20 mouse cellular contexts compared by ENCODE assay signal in genomic region chr8:104406340-104407128, GRCm38 (mm10).
"Had no signal": no experiment of that assay in that cellular context is flagged by ENCODE, and none has a peak within 500 bp of the region (broad histone marks: within the 10 kb centered on the region; RNA-seq: fewer than 3 reads in every experiment).

No protein-coding gene starts in this region.

- H3K27ac ChIP-seq: limb, embryonic 12.5 days; liver, embryonic 14.5 days; midbrain, embryonic 10.5 days; midbrain, embryonic 13.5 days; neural tube, embryonic 13.5 days had no signal

- H3K9ac ChIP-seq: limb, embryonic 12.5 days; limb, embryonic 15.5 days; liver, embryonic 14.5 days; liver, postnatal 0 days; midbrain, embryonic 13.5 days; neural tube, embryonic 13.5 days had no signal

- DNase-seq: kidney, adult 18-20 months; kidney, adult 9 months; kidney, postnatal 14 days; kidney, postnatal 4 days; left cerebral cortex, postnatal 4 days; liver, postnatal 0 days; retina, postnatal 1 day; right cerebral cortex, postnatal 4 days; thymus, postnatal 25 days had no signal

- H3K9me3 ChIP-seq: limb, embryonic 12.5 days; limb, embryonic 15.5 days; midbrain, embryonic 10.5 days; midbrain, embryonic 13.5 days; neural tube, embryonic 13.5 days had no signal

- H3K36me3 ChIP-seq: limb, embryonic 12.5 days; limb, embryonic 15.5 days; midbrain, embryonic 10.5 days; midbrain, embryonic 13.5 days; neural tube, embryonic 13.5 days had no signal

- H3K27me3 ChIP-seq: limb, embryonic 12.5 days; limb, embryonic 15.5 days; midbrain, embryonic 13.5 days; neural tube, embryonic 13.5 days had no signal

- H3K4me3 ChIP-seq: limb, embryonic 12.5 days; limb, embryonic 15.5 days; megakaryocyte, embryonic 14.5 days; midbrain, embryonic 10.5 days; midbrain, embryonic 13.5 days; myocyte; neural tube, embryonic 13.5 days had no signal

- H3K4me1 ChIP-seq: limb, embryonic 12.5 days; neural tube, embryonic 13.5 days had no signal

- ATAC-seq: inflammation-experienced regulatory T-cells, adult 6 months; liver, postnatal 0 days; midbrain, embryonic 13.5 days; midbrain, embryonic 16.5 days had no signal

- H3K4me2 ChIP-seq: limb, embryonic 12.5 days; limb, embryonic 15.5 days; liver, embryonic 11.5 days; midbrain, embryonic 13.5 days; neural tube, embryonic 13.5 days had no signal
